Mouse (Mus musculus) liver, adult (tissue): Measurements from ENCODE around the gene Alk.

Experiments used
- GATA4 ChIP-seq: IDR thresholded peaks from 2 replicates; pipeline ENCODE4 v1.6.1; 2014; ENCODE audit warnings: mild to moderate bottlenecking, low read length; ENCODE audit not compliant: insufficient replicate concordance

The Alk gene

DNA sequence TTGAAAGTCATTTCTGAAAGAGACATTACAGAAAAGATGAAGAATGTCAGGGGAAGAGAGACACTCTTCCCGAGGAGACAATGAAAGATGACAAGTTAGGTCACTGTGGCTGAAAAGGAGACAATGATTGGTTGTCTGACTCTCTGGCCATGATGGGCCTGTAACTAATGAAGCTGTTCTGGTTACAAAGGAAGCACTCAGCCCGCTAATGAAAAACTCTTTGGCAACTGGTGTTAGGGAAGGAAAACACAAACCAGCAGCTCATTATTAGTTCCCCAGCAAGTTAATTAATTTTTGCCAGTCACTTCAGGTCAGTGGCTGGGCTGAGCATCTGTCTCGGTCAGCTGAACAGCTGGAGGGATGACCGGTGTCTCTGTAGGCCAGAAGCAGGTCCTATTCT is 271.5 kb downstream of the Alk start:
- TF ChIP-seq GATA4 = no peak

DNA sequence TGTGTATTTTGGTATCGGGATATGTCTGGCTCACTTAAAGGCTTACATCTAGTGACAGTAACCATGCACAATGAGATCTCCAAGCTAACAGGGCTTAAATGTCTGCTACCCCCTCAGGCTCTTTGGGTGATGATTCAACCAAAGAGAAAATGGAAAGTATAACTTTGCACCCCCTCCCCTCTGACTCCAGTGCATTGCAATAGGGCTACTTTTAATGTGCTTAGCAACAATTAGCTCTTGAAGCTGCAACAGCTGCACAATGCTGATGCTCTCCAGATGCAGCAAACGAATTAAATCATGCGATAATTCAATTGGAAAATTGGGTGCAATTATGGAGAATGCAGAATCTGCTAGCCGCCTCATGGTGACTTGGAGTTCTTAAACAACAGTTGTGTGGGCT is 278.5 kb downstream of the Alk start:
- TF ChIP-seq GATA4 = no peak

DNA sequence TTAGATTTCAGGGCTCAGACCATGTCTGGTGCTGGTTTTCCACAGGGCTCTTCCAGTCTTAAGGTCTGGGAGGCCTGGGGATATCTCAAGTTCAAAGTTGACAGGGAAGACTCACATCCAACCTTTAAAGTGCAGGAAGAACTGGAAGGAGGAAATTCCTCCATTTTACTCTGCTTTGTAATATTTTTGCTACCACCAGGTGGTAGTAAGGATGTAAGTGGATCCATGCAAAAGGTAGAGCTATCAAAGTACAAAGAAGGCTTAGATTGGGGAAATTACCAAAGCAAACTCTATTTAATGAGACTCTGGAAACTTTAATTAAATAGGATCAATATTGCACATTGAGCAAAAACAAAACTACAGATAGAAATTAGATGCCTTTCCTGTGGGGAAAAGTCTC is 284.9 kb downstream of the Alk start:
- TF ChIP-seq GATA4 = no peak

DNA sequence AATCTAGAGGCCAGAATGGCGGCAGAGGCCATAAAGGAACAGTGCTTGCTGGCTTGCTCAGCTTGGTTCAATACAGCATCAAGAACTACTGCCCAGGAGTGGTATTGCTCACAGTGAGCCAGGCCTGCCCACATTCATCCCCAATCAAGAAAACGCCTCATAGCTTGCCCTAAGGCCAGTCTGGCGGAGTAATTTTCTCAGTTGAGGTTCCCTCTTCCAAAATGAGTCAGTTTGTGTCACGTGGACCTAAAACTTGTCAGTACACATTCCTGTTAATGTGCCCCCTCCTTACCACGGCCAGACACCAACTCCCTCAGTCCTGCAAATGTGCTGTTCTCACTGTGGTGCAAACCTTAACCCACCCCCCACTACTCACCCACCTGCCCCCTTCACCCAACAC is 304.8 kb downstream of the Alk start:
- TF ChIP-seq GATA4 = no peak

DNA sequence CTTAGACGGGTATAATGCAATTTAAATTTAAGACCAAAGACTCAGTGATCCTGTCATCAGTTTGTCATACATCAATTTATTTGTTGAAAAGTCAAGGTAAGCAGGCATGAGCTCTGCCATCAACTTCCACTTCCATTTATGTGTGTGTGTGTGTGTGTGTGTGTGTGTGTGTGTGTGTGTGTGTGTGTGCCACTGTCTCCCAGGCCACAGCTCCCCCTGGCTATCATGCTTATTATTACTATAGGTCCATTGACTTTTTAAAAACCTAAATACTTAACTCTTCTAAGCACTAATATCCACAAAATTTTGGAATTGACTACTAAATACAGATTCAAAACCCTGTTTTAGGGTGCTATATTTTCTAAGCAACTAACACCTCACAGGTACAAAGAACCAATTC is 308.1 kb downstream of the Alk start:
- no peak for TF ChIP-seq GATA4

DNA sequence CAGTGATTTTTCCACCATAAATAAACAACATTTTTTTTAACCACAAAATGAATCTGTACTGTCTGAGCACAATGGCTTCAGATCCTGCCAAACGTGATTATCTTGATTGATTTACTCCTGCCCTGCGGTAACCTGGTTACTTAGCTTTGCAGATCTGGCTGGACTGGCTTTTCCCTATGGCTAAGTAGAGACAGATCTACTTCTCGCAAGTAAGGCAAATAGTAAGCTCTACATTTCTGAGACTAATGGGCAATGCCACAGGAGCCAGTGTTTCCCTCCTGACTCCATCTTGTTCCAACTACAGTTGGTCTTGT is 311.2 kb downstream of the Alk start:
- no peak for TF ChIP-seq GATA4

DNA sequence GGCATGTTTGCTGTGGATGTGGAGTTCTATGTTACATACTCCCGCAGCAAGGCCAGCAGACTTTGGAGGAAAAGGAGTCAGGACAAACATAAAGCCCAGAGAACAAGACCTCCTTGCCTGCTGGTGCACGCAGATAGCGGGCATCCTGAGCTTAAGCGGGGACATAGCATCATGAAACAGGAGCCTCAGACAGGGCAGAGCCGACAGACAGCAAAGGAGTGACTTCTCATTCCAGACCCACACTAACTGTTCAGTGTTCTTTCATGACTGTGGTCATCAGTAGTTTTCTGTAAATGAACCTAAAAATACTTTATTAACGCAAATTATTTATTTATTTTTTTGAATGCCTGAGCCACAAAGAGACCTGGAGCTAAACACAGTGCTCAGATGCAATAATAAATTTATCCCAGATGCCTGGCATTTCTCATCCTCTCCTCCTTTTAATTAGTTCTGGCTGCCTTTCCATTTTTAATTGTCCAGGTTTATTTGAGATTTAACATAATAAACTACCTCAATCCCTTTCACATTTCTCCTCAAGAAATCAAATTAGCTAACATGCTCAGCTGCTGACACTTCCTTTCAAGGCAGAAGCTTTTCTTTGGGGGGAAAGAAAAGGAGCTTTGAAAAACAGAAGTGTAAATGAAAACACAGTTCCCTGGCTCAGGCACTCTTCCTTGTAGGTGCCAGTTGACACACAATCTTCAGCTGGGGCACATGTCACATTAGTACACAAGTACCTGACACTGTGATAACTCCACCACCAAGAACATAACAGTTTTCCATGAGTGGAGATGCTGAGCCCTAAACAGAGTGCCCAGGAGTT is 311.8 kb downstream of the Alk start:
- no peak for TF ChIP-seq GATA4

DNA sequence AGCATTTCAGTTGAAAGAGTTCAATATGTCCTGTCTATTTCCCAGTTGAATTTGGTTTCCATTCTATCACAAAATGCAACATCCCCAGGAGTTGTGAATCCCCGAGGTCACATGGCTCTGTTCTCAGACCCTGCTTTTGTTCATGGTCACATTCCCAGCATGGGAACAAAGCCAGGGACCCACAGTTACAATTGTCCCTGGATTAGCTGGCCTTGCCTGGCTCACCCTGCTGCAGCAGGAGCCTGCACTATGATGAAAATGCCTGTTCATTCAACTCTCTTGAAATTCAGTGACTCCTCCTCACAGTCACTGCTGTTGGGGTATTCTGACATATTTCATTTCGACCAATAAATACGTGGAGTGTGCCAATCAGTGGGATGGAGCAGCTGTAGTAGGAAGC is 318.5 kb downstream of the Alk start:
- TF ChIP-seq GATA4 = no peak

DNA sequence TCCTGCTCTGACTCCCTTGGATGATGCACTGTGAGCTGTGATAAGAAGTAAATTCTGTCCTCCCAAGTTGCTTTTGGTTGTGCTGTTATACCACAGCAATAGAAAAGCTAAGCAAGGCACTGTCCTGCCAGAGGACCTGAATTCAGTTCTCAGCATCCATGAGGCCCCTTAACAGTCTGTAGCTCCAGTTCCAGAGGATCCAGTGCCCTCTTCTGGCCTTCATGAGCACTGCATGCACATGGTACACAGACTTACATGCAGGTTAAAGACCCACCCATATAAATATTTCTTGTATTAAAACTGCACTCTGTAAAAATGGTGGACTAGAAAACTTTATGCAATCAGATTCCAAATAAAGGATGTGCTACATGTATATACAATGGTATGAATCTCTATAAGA is 326.1 kb downstream of the Alk start:
- no peak for TF ChIP-seq GATA4

DNA sequence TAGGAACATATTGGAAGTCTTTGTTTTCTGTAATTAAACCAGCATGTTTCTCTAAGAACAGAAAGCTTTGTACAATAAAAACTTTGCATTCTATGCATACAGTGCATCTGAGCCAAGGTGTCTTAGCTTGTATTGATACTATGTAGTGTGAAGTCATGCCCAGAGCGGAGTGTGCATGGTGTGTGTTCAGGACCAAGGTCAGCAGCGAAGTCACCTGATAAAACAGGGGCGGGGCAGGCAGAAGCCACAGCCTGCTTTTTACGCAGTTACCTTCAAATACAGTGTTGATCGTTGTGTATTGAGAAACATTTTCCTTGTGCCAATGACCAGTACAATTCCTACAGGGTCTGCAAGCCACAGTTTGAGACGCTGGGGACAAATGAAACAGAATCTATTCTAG is 327.6 kb downstream of the Alk start:
- TF ChIP-seq GATA4 = no peak

DNA sequence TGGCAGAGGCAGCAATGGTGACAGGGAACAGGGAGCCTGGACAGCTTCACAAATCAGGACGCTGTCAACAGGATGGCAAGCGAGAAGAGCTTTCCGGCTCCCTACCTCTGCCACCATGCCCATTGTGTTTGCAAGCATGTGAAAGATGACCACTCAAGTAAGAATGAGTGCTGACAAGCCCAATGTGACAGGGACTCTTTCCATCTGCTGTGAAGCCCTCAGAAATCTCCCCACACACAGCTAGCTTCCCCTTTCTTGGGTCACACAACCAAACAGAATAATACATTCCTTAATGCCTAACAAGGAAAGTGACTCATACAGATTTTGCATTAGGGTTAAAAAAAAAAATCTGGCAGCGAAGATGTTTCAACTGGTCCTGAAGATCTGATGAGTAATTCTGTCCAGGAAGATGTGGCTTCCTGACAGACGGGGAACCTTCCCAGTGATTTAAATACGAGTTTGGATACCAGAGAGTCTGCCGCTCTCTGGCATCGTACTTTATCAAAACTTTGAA is 329.0 kb downstream of the Alk start:
- TF ChIP-seq GATA4 = no peak

DNA sequence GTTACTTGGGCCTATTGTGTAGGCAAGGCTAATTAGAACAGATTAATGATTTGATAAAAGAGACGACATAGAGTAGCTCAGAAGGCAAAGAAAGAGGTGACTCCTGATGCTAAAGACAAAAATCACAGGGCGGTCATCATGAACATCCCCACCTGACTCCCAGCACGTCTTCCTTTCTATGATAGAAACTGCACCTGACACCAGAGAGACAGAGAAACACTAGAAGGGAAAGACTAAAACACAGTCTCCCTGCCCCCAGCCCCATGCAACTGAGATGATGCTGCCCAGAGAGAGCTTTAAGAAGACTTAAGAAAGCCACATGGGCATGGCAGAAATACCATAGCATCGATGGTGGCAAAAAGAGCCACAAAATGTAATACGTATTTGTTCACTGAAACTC is 330.2 kb downstream of the Alk start:
- TF ChIP-seq GATA4 = no peak

DNA sequence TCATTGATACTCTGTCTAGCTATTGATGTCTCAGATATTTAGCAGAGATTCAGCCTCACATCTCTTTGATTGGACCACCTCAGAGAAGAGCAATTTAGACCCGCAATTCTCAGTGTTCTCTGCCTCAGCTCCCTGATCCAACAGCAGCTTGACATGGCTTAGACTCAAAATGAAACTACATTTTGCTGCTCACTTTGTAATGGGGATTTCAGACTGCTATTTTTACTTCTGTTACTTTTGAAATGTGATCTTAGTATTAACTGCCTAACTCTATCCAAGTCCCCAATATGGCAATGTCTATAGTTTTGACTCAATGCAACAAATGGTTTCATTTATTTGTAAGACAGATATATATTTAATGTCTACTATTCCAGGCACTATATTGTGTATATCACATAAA is 332.8 kb downstream of the Alk start:
- TF ChIP-seq GATA4 = no peak

DNA sequence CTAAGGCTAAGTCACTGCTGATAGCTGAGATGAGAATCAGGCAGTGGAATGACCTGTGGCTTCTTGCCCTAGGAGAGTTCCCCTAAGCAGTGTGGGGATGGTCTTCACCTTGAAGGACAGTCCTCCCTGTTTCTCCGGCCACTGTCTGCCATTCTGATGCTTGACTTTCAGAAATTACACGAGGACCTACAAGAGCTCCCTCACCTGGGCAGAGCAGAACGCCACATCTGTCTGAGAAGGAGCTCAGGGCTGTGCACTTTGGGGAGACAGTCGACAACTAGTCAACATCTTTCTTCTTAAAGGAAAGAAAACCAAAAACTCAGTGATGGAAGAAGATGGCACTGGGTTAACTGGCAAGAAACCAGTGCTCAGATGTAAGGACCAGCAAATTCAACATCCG is 335.9 kb downstream of the Alk start:
- TF ChIP-seq GATA4 = no peak

DNA sequence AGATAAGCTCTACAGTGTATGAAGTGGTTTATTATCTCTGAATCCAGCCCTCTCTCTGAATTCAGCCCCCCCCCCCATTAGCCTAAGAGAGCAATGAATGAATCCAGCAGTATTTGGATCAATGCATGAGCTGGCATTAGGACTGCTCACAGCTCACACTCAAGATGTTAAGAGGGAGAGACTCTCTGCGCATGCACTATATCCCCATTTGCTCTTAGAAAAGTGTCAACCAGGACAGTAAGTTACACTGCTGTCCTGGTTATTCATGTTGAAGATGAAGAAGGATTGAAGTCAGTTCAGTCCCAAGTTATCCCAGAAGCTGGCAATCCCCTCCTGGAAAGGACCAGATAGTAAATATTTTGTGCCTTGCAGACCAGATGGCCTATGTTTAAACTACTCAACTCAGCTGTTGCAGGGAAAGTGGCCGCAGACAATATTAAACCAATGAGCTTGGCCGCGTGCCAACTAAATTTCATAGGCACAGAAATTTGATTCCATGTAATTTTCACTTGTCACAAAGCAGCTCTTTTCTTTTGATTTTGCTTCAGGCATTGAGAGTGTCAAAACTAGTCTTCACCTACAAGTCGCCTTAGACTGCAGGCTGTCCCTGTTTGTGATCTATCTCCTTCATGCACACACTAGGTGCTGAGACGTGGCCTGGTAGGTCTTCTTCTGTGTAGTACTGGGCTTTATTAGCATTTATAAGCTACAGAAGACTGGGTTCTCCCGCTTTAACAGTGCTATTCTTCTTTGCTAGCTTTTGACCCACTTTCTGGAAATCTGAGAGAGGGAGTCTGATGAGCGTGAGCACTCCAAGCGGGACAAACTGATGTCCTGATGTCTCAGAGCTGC is 339.0 kb downstream of the Alk start:
- no peak for TF ChIP-seq GATA4

DNA sequence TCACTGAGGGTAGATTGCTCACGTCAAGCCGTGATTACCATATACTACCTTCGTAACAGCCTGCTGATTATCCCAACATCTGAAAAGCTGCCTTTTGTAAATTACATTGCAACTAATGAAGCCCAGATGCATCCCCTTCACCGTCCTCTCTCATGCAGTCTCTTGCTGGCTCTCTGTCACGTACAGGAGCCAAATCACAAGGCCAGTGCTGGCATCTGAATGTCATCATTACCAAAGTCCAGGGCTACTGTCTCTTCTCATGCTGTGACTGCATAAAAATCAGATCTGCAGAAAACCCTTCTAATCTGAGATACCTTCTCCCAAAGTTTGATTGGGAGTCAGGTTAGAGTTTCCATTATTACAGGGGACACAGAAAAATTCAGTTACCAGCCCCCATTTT is 351.0 kb downstream of the Alk start:
- TF ChIP-seq GATA4 = no peak
